Mouse (Mus musculus) lung, postnatal 0 days (tissue): ENCODE measurements around the gene Fam20b. TPM values are rescaled to one million over a fixed set of nuclear protein-coding genes. Genes with fewer than 3 reads are reported as not detected.
A peak's percentile ranks its signal among the peaks of the same experiment; 100 is the strongest.

Experiments
- ATAC-seq: fragments of 200-750 bp; cut with Nextera tagmentation; 2 replicates; pipeline ENCODE4 v1.8.0; 2017; ENCODE audit warnings: moderate library complexity
- DNase-seq: peaks from one replicate; pipeline ENCODE4 v3.0.0-alpha.2; 2016; ENCODE audit warnings: low spot score
- H3K27ac ChIP-seq: fragments of 300-500 bp; sonication (generic); 2 replicates; pipeline ENCODE4 v1.5.1; 2014; ENCODE audit warnings: antibody characterized with exemption, mild to moderate bottlenecking, low read length, mixed read lengths
- H3K27me3 ChIP-seq: fragments of 300-500 bp; sonication (generic); replicated peaks from 2 replicates; pipeline ENCODE4 v1.6.1; 2014; ENCODE audit warnings: low read length, mixed read lengths; ENCODE audit not compliant: insufficient read depth
- H3K36me3 ChIP-seq: fragments of 300-500 bp; sonication (generic); 2 replicates; pipeline ENCODE4 v1.6.1; 2014; ENCODE audit warnings: low read length, mixed read lengths; ENCODE audit not compliant: insufficient read depth
- H3K4me1 ChIP-seq: fragments of 300-500 bp; sonication (generic); 2 replicates; pipeline ENCODE4 v1.6.1; 2014; ENCODE audit warnings: antibody characterized with exemption, low read depth, low read length, mixed read lengths; ENCODE audit not compliant: insufficient read depth
- H3K4me2 ChIP-seq: fragments of 300-500 bp; sonication (generic); replicated peaks from 2 replicates; pipeline ENCODE4 v1.6.1; 2014; ENCODE audit warnings: low read depth, mild to moderate bottlenecking, low read length, moderate library complexity, mixed read lengths
- H3K4me3 ChIP-seq: fragments of 300-500 bp; sonication (generic); 2 replicates; pipeline ENCODE4 v1.5.1; 2014; ENCODE audit warnings: low read depth, low read length
- H3K9ac ChIP-seq: fragments of 300-500 bp; sonication (generic); replicated peaks from 2 replicates; pipeline ENCODE4 v1.6.1; 2014; ENCODE audit warnings: low read depth, mild to moderate bottlenecking
- H3K9me3 ChIP-seq: fragments of 300-500 bp; sonication (generic); 2 replicates; pipeline ENCODE4 v1.6.1; 2016; ENCODE audit warnings: low read length, mixed read lengths
- CTCF ChIP-seq: IDR thresholded peaks from 2 replicates; pipeline ENCODE4 v1.5.1; 2016; ENCODE audit warnings: antibody characterized with exemption, mild to moderate bottlenecking
- EP300 ChIP-seq: IDR thresholded peaks from 2 replicates; pipeline ENCODE4 v1.6.1; 2016; ENCODE audit warnings: antibody characterized with exemption, mild to moderate bottlenecking, control low read depth
- WGBS: fragments of 180-500 bp; shearing (Covaris S2); extraction: QIAGEN DNeasy Blood & Tissue Kit; methylation state at CpG from one replicate; pipeline ENCODE4 v1.1.7; 2014; 5-methylcytosine and 5-hydroxymethylcytosine counted together
- polyA plus RNA-seq: library from polyadenylated mRNA; unstranded; fragments of >200 nt; fragmentation: Nextera tagmentation; extraction: Ambion mirVana; gene quantifications from 2 replicates; pipeline ENCODE4 v1.2.1, GENCODE M21; 2015

The Fam20b gene
- polyA plus RNA-seq, 1 experiment from 2014 or later, result 15.3 TPM

DNA sequence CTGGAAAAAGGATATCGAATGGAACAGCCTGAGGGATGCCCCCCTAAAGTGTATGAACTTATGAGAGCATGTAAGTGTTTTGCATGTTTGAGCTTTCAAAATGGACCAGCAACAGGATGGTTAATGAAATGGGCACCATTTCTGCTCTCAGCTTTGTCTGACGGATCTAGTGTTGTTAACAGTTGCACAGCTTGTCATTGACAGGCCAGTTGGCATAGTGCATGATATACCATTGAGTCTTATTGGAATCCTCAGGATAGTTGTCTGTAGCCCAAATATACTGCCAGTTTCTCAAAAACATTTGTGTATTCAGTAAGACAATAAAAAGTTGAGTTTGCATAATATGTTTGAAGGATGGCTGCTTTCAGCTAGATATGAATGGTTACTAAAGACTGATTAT, 83.7 kb downstream of the Fam20b start:
- WGBS, result 82% methylated on average over 2 of the region's 2 CpGs
- H3K27ac ChIP-seq, result no peak overlapping the region
- ATAC-seq (no peak), DNase-seq (no peak)
- H3K9ac ChIP-seq, result no peak overlapping the region
- no peak overlapping the region for H3K4me3 ChIP-seq
- H3K36me3 ChIP-seq, result peaks cover 10% of the 10 kb centered on the region; the same call in 1 of the 2 replicates
- H3K4me1 ChIP-seq, result no peaks in the 10 kb centered on the region
- no peak for TF ChIP-seq CTCF
- no peaks in the 10 kb centered on the region for H3K9me3 ChIP-seq
- no peak overlapping the region for H3K4me2 ChIP-seq
- H3K27me3 ChIP-seq, result no peaks in the 10 kb centered on the region

DNA sequence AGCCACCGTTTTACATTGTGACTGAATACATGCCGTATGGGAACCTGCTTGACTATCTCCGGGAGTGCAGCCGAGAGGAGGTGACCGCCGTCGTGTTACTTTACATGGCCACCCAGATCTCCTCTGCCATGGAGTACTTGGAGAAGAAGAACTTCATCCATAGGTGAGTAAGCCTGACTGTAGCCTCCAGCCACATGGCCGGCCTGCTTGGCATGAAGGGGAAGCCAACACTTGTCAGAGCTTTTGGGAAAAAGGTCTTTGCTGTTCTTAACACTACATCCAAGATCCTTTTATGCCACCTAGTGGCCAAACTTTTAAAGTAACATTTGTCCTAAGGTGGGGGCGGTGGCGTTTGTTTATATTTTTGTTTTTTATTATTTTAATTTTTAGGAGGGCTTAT, 85.8 kb downstream of the Fam20b start:
- no peaks in the 10 kb centered on the region for H3K27me3 ChIP-seq
- whole genome bisulfite sequencing, result 73% methylated on average over 10 of the region's 10 CpGs
- peak; percentile 75 for DNase-seq
- TF ChIP-seq CTCF, result peak; percentile 73
- no peak for TF ChIP-seq EP300
- H3K27ac ChIP-seq, result no peak overlapping the region
- H3K9me3 ChIP-seq, result no peaks in the 10 kb centered on the region
- peaks cover 19% of the 10 kb centered on the region; the same call in 1 of the 2 replicates for H3K36me3 ChIP-seq
- no peak overlapping the region for H3K4me3 ChIP-seq
- H3K4me1 ChIP-seq, result no peaks in the 10 kb centered on the region
- no peak overlapping the region for H3K4me2 ChIP-seq
- no peak overlapping the region for H3K9ac ChIP-seq
- peak; percentile 50 for ATAC-seq

DNA sequence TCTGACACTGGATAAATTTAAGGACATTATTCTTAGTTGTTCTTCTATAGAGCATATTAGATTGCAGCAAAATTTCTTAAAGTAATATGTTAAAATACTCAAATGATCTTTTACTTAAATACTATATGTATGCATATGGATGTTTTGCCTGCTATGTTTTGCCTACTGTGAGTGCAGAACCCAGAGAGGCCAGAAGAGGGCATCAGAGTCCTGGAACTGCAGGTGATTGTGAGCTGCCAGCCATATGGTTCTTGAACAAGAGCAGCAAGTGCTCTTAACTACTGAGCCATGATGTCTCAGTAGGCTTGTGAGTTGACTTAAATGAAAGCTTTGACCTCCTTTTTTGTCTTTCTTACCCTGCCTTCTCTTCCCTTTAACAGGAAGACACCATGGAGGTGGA, 87.9 kb downstream of the Fam20b start:
- no peaks in the 10 kb centered on the region for H3K27me3 ChIP-seq
- H3K4me3 ChIP-seq, result no peak overlapping the region
- ATAC-seq, result no peak
- H3K27ac ChIP-seq, result no peak overlapping the region
- TF ChIP-seq CTCF, result peak; percentile 61
- no peak for TF ChIP-seq EP300
- no peak overlapping the region for H3K9ac ChIP-seq
- H3K4me1 ChIP-seq, result no peaks in the 10 kb centered on the region
- no peaks in the 10 kb centered on the region for H3K9me3 ChIP-seq
- H3K4me2 ChIP-seq, result no peak overlapping the region
- no peak for DNase-seq
- H3K36me3 ChIP-seq, result peaks cover 19% of the 10 kb centered on the region; the same call in 1 of the 2 replicates

DNA sequence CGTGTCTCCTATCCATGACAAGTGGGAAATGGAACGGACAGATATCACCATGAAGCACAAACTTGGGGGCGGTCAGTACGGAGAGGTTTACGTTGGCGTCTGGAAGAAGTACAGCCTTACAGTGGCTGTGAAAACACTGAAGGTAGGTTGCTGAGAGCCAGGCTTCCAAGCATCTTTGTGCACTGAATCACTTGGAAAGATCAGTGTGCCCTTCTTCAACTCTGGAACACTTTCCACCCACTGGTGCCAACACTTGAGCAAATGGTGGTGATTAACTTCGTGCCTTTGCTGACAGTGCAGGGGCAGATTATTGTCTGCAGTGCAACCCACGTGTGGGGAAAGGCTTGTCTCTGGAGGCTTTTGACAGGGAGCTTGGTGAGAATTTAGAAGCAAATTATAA, 88.9 kb downstream of the Fam20b start:
- ATAC-seq, result no peak
- TF ChIP-seq EP300, result no peak
- DNase-seq, result no peak
- Histone ChIP-seq H3K27me3 (no peaks in the 10 kb centered on the region), H3K4me1 (no peaks in the 10 kb centered on the region), H3K27ac (no peak overlapping the region), H3K36me3 (peaks cover 19% of the 10 kb centered on the region; the same call in 1 of the 2 replicates), H3K4me2 (no peak overlapping the region), H3K9me3 (no peaks in the 10 kb centered on the region), H3K4me3 (no peak overlapping the region), H3K9ac (no peak overlapping the region)
- WGBS, result 88% methylated on average over 8 of the region's 8 CpGs

Other genes starting within 250 kb of the Fam20b start
- 110 and 140 TPM in 2 replicates for gene Soat1, start 244.8 kb downstream of the Fam20b start, polyA plus RNA-seq
- gene Gm10031, start 195.1 kb downstream of the Fam20b start, polyA plus RNA-seq, result 0.26 and 0.40 TPM in 2 replicates
- gene Abl2, start 160.3 kb downstream of the Fam20b start, polyA plus RNA-seq, result 2.3 and 3.0 TPM in 2 replicates
- 36.1 and 37.8 TPM in 2 replicates for gene Tor3a, start 44.7 kb downstream of the Fam20b start, polyA plus RNA-seq
- 0.68 and 0.85 TPM in 2 replicates for gene Angptl1, start 119.5 kb upstream of the Fam20b start, polyA plus RNA-seq
- gene Ralgps2, start 220.5 kb upstream of the Fam20b start, polyA plus RNA-seq, result 38.3 and 42.5 TPM in 2 replicates